Mouse (Mus musculus) embryonic stem cell, embryonic (primary cell): ENCODE data around the gene Palmd.

ENCODE experiments used
- CTCF ChIA-PET, 4 experiments: fragments of 300-600 bp in 2 of 4; fragments of 350-600 bp in 2 of 4; sonication (Branson Sonifier 250); formaldehyde crosslinking; loops; one replicate each; lab custom pipeline; 2022; ENCODE audit warnings: inconsistent platforms in 2 of 4; lab: Charles Lee
- POLR2A ChIA-PET, 4 experiments: fragments of 300-600 bp in 2 of 4; fragments of 350-600 bp in 2 of 4; sonication (Branson Sonifier 250); formaldehyde crosslinking; loops; one replicate each; lab custom pipeline; 2022; ENCODE audit warnings: antibody characterized with exemption in 4 of 4, inconsistent platforms in 1 of 4; lab: Charles Lee

The Palmd gene

GRCm38 (mm10) chr3:116964426-116964825 lies 4.4 kb downstream of the Palmd start:
- POLR2A ChIA-PET, result no interaction called here
- CTCF ChIA-PET, result no interaction called here

- POLR2A ChIA-PET, result no interaction called here
- CTCF ChIA-PET, result no interaction called here
Measured at GRCm38 (mm10) chr3:116963213-116963612, 5.6 kb downstream of the Palmd start.

- CTCF ChIA-PET, result no interaction called here
Measured at GRCm38 (mm10) chr3:116961354-116962142, 7.2 kb downstream of the Palmd start.

GRCm38 (mm10) chr3:116960414-116960813 lies 8.4 kb downstream of the Palmd start:
- CTCF ChIA-PET, result no interaction called here
- POLR2A ChIA-PET, result no interaction called here

More at GRCm38 (mm10) chr3:116961354-116962142, 7.2 kb downstream of the Palmd start:
- POLR2A ChIA-PET, result no interaction called here

GRCm38 (mm10) chr3:116955061-116955460 lies 13.7 kb downstream of the Palmd start:
- POLR2A ChIA-PET, result no interaction called here
- CTCF ChIA-PET, result no interaction called here

- ChIA-PET CTCF (no interaction called here), POLR2A (no interaction called here)
Measured at GRCm38 (mm10) chr3:116953366-116953765, 15.4 kb downstream of the Palmd start.

- ChIA-PET POLR2A (interaction anchor here in 1 of 4 experiments (0.5 to 0.9 kb wide), 2 partner anchors 40 to 41 kb away, joined by 3 read pairs; no protein-coding TSS in a partner anchor), CTCF (interaction anchor here in 2 of 4 experiments (0.6 to 0.9 kb wide), 2 partner anchors 293 to 545 kb away, joined by 3 to 4 read pairs; no protein-coding TSS in a partner anchor)
Measured at GRCm38 (mm10) chr3:116952242-116952899, 16.4 kb downstream of the Palmd start.

- ChIA-PET CTCF (no interaction called here), POLR2A (no interaction called here)
Measured at GRCm38 (mm10) chr3:116951489-116951888, 17.3 kb downstream of the Palmd start.

- ChIA-PET CTCF (no interaction called here), POLR2A (no interaction called here)
Measured at GRCm38 (mm10) chr3:116950665-116951115, 18.1 kb downstream of the Palmd start.

- ChIA-PET POLR2A (interaction anchor here in 1 of 4 experiments (0.6 kb wide), 1 partner anchor 224 kb away, joined by 3 read pairs; no protein-coding TSS in a partner anchor), CTCF (interaction anchor here in 2 of 4 experiments (0.6 kb wide), 2 partner anchors 551 to 718 kb away, joined by 3 read pairs; no protein-coding TSS in a partner anchor)
Measured at GRCm38 (mm10) chr3:116946476-116946875, 22.3 kb downstream of the Palmd start.

GRCm38 (mm10) chr3:116943422-116943821 lies 25.4 kb downstream of the Palmd start:
- CTCF ChIA-PET, result no interaction called here
- POLR2A ChIA-PET, result no interaction called here

GRCm38 (mm10) chr3:116942751-116943150 lies 26.0 kb downstream of the Palmd start:
- POLR2A ChIA-PET, result no interaction called here
- CTCF ChIA-PET, result no interaction called here

GRCm38 (mm10) chr3:116941559-116942117 lies 27.1 kb downstream of the Palmd start:
- POLR2A ChIA-PET, result no interaction called here

GRCm38 (mm10) chr3:116940804-116941558 lies 27.8 kb downstream of the Palmd start:
- ChIA-PET CTCF (no interaction called here), POLR2A (no interaction called here)

More at GRCm38 (mm10) chr3:116941559-116942117, 27.1 kb downstream of the Palmd start:
- CTCF ChIA-PET, result no interaction called here

GRCm38 (mm10) chr3:116936934-116937691 lies 31.7 kb downstream of the Palmd start:
- ChIA-PET CTCF (no interaction called here), POLR2A (no interaction called here)

GRCm38 (mm10) chr3:116933158-116933557 lies 35.6 kb downstream of the Palmd start:
- POLR2A ChIA-PET, result no interaction called here
- CTCF ChIA-PET, result no interaction called here

- POLR2A ChIA-PET, result interaction anchor here in 1 of 4 experiments (0.7 kb wide), 1 partner anchor 307 kb away, joined by 3 read pairs; no protein-coding TSS in a partner anchor
Measured at GRCm38 (mm10) chr3:116928994-116929393, 39.8 kb downstream of the Palmd start.

GRCm38 (mm10) chr3:116923042-116923441 lies 45.7 kb downstream of the Palmd start:
- ChIA-PET POLR2A (no interaction called here), CTCF (interaction anchor here in 1 of 4 experiments (0.6 kb wide), 1 partner anchor 499 kb away, joined by 3 read pairs; no protein-coding TSS in a partner anchor)

More at GRCm38 (mm10) chr3:116928994-116929393, 39.8 kb downstream of the Palmd start:
- CTCF ChIA-PET, result no interaction called here
